Comparison of ENCODE assay signal across 20 mouse cellular contexts in genomic region chr4:134181112-134181511, GRCm38 (mm10). TPM values are rescaled to one million over a fixed set of nuclear protein-coding genes. Genes with fewer than 3 reads are reported as not detected.
A peak's percentile ranks its signal among the peaks of the same experiment; 100 is the strongest.
DNase-seq lines count a peak whose midpoint lies in the region; ATAC-seq and TF ChIP-seq lines count a peak whose summit lies in the region.
"Had no signal": no experiment of that assay in that cellular context is flagged by ENCODE, and none has a peak within 500 bp of the region (broad histone marks: within the 10 kb centered on the region; RNA-seq: fewer than 3 reads in every experiment).

No protein-coding gene starts in this region.

- peak overlapping the region; percentile 2; the same call in 1 of the 2 replicates for H3K9ac ChIP-seq in heart, embryonic 13.5 days
- H3K9ac ChIP-seq in heart, adult 2 months (ENCODE audit: low read depth, low read length), result no peak overlapping the region
- peak overlapping the region; percentile 50 for H3K9ac ChIP-seq in liver, embryonic 12.5 days
- no peak overlapping the region for H3K9ac ChIP-seq in stomach, postnatal 0 days (ENCODE audit: low read length)
- no peak overlapping the region for H3K9ac ChIP-seq in forebrain, embryonic 15.5 days (replicated peaks)

- ATAC-seq in heart, embryonic 13.5 days (ENCODE audit: extremely low read depth, insufficient number of reproducible peaks, low FRiP score, low TSS enrichment), result no peak
- ATAC-seq in liver, embryonic 12.5 days, result peak; percentile 88
- peak; percentile 14; the same call in 1 of the 2 replicates for ATAC-seq in stomach, postnatal 0 days (ENCODE audit: low FRiP score, low TSS enrichment)
- ATAC-seq in forebrain, embryonic 15.5 days (replicated peaks), result no peak
- ATAC-seq: forebrain, embryonic 14.5 days had no signal

- no peaks in the 10 kb centered on the region for H3K9me3 ChIP-seq in heart, embryonic 13.5 days
- no peaks in the 10 kb centered on the region for H3K9me3 ChIP-seq in liver, embryonic 12.5 days (replicated peaks)
- no peaks in the 10 kb centered on the region for H3K9me3 ChIP-seq in stomach, postnatal 0 days (ENCODE audit: control insufficient read depth, low read length)
- no peaks in the 10 kb centered on the region for H3K9me3 ChIP-seq in forebrain, embryonic 15.5 days
- H3K9me3 ChIP-seq: hindbrain, embryonic 10.5 days had no signal

- TF ChIP-seq EP300 in heart, adult 2 months (IDR thresholded peaks at IDR 0.05; ENCODE audit: insufficient read depth, low read depth, low read length), result no peak
- TF ChIP-seq EP300 in stomach, postnatal 0 days (optimal IDR thresholded peaks at IDR 0.05), result no peak

- H3K36me3 ChIP-seq in heart, embryonic 13.5 days, result peaks cover 6% of the 10 kb centered on the region
- no peaks in the 10 kb centered on the region for H3K36me3 ChIP-seq in heart, adult 2 months (ENCODE audit: control insufficient read depth, insufficient read depth, low read length)
- H3K36me3 ChIP-seq in liver, embryonic 12.5 days, result peaks cover 19% of the 10 kb centered on the region
- no peaks in the 10 kb centered on the region for H3K36me3 ChIP-seq in stomach, postnatal 0 days (ENCODE audit: control insufficient read depth, insufficient read depth, low read length)
- H3K36me3 ChIP-seq in forebrain, embryonic 15.5 days, result no peaks in the 10 kb centered on the region

- H3K4me2 ChIP-seq in heart, embryonic 13.5 days, result no peak overlapping the region
- H3K4me2 ChIP-seq in liver, embryonic 12.5 days, result peak overlapping the region; percentile 56
- no peak overlapping the region for H3K4me2 ChIP-seq in stomach, postnatal 0 days (replicated peaks; ENCODE audit: low read depth)
- H3K4me2 ChIP-seq in forebrain, embryonic 15.5 days (replicated peaks), result no peak overlapping the region
- H3K4me2 ChIP-seq: midbrain, embryonic 11.5 days had no signal

- no peak for TF ChIP-seq POLR2A in heart, adult 2 months (IDR thresholded peaks at IDR 0.05; ENCODE audit: insufficient read depth, low read depth, low read length)

- no peak for DNase-seq in heart, adult 2 months
- peak; percentile 40 to 47 for DNase-seq in spleen, postnatal 10 days (ENCODE audit: low spot score in 2 of 2)
- DNase-seq in spleen, adult 18-20 months, result no peak
- DNase-seq in stomach, postnatal 0 days (ENCODE audit: low spot score), result no peak
- no peak for DNase-seq in adrenal gland, adult 8-10 months
- DNase-seq: cerebellum, adult 2 months; kidney, adult 8-10 months; layer of hippocampus, adult 9-11 months; lung, postnatal 10 days; thymus, postnatal 14 days had no signal

- intact Hi-C loops in heart, adult 2 months (cut with DNase I), result no loop called here

- H3K4me3 ChIP-seq in heart, embryonic 13.5 days, result no peak overlapping the region
- H3K4me3 ChIP-seq in heart, adult 2 months, result no peak overlapping the region
- H3K4me3 ChIP-seq in liver, embryonic 12.5 days, result peak overlapping the region; percentile 15
- H3K4me3 ChIP-seq in stomach, postnatal 0 days (ENCODE audit: low read depth, low read length), result no peak overlapping the region
- no peak overlapping the region for H3K4me3 ChIP-seq in forebrain, embryonic 15.5 days
- H3K4me3 ChIP-seq: hindbrain, embryonic 10.5 days had no signal

- H3K27me3 ChIP-seq in heart, embryonic 13.5 days (replicated peaks), result no peaks in the 10 kb centered on the region
- no peaks in the 10 kb centered on the region for H3K27me3 ChIP-seq in heart, adult 2 months (ENCODE audit: control insufficient read depth, insufficient read depth, low read length)
- H3K27me3 ChIP-seq in liver, embryonic 12.5 days (replicated peaks), result no peaks in the 10 kb centered on the region
- no peaks in the 10 kb centered on the region for H3K27me3 ChIP-seq in stomach, postnatal 0 days (ENCODE audit: control insufficient read depth, insufficient read depth, low read length)
- no peaks in the 10 kb centered on the region for H3K27me3 ChIP-seq in forebrain, embryonic 15.5 days

- H3K79me2 ChIP-seq in heart, adult 2 months (replicated peaks; ENCODE audit: control insufficient read depth, insufficient read depth, low read length), result peaks cover 5% of the 10 kb centered on the region

- no peak overlapping the region for H3K27ac ChIP-seq in heart, embryonic 13.5 days (replicated peaks)
- H3K27ac ChIP-seq in heart, adult 2 months, result no peak overlapping the region
- H3K27ac ChIP-seq in liver, embryonic 12.5 days, result peak overlapping the region; percentile 85
- no peak overlapping the region for H3K27ac ChIP-seq in stomach, postnatal 0 days (replicated peaks)
- H3K27ac ChIP-seq in forebrain, embryonic 15.5 days (replicated peaks), result no peak overlapping the region
- H3K27ac ChIP-seq: hindbrain, embryonic 10.5 days had no signal

- no peak for TF ChIP-seq CTCF in heart, adult 2 months (IDR thresholded peaks at IDR 0.05)
- TF ChIP-seq CTCF in stomach, postnatal 0 days (IDR thresholded peaks at IDR 0.05; ENCODE audit: low read depth), result no peak

- WGBS in heart, embryonic 13.5 days, result 63% methylated on average over 1 of the region's 1 CpGs
- WGBS in heart, adult 2 months, result 91% methylated on average over 1 of the region's 1 CpGs
- 29% methylated on average over 1 of the region's 1 CpGs for WGBS in liver, embryonic 12.5 days (ENCODE audit: insufficient replicate concordance)
- WGBS in stomach, postnatal 0 days, result 64% methylated on average over 1 of the region's 1 CpGs
- 94% methylated on average over 1 of the region's 1 CpGs for WGBS in forebrain, embryonic 15.5 days

- H3K4me1 ChIP-seq in heart, embryonic 13.5 days, result peaks cover 34% of the 10 kb centered on the region
- peaks cover 4% of the 10 kb centered on the region for H3K4me1 ChIP-seq in heart, adult 2 months (ENCODE audit: control insufficient read depth, insufficient read depth, low read length)
- peaks cover 77% of the 10 kb centered on the region for H3K4me1 ChIP-seq in liver, embryonic 12.5 days
- no peaks in the 10 kb centered on the region for H3K4me1 ChIP-seq in stomach, postnatal 0 days (replicated peaks; ENCODE audit: control insufficient read depth, insufficient read depth)
- peaks cover 9% of the 10 kb centered on the region for H3K4me1 ChIP-seq in forebrain, embryonic 15.5 days

RNA-seq across cellular contexts. Expression of gene Cep85, which starts 5.8 kb away (rescaled TPM):
- 25.8 and 28.3 TPM in 2 replicates for polyA plus RNA-seq in heart, embryonic 13.5 days (2015; fragmentation: Nextera tagmentation; extraction: Ambion mirVana)
- total RNA-seq in heart, adult 2 months (2021), result 10 to 100 TPM; 54.4 to 63.2 TPM
- polyA plus RNA-seq in heart, adult 2 months (2012; rRNA removed), result 52.2 and 73.7 TPM in 2 replicates
- 37.5 and 38.0 TPM in 2 replicates for polyA plus RNA-seq in liver, embryonic 12.5 days (2016; fragmentation: Nextera tagmentation; extraction: Ambion mirVana)
- 87.6 and 102 TPM in 2 replicates for polyA plus RNA-seq in stomach, postnatal 0 days (2015; fragmentation: Nextera tagmentation; extraction: Ambion mirVana)
- 19.9 and 20.5 TPM in 2 replicates for polyA plus RNA-seq in forebrain, embryonic 15.5 days (2015; fragmentation: Nextera tagmentation; extraction: Ambion mirVana)
- total RNA-seq in adrenal gland, adult 8-10 months (2022), result 10 to 100 TPM; 11.4 to 31.1 (median 21.4) TPM

RNA-seq across cellular contexts. Expression of gene Gm7534, which starts 21.7 kb away (rescaled TPM):
- not detected in 2 replicates for polyA plus RNA-seq in heart, embryonic 13.5 days (2015; fragmentation: Nextera tagmentation; extraction: Ambion mirVana)
- not detected for total RNA-seq in heart, adult 2 months (2021)
- polyA plus RNA-seq in heart, adult 2 months (2012; rRNA removed), result not detected in 2 replicates
- polyA plus RNA-seq in liver, embryonic 12.5 days (2016; fragmentation: Nextera tagmentation; extraction: Ambion mirVana), result not detected in 2 replicates
- polyA plus RNA-seq in stomach, postnatal 0 days (2015; fragmentation: Nextera tagmentation; extraction: Ambion mirVana), result not detected in 2 replicates
- polyA plus RNA-seq in forebrain, embryonic 15.5 days (2015; fragmentation: Nextera tagmentation; extraction: Ambion mirVana), result not detected in 2 replicates
- not detected for total RNA-seq in adrenal gland, adult 8-10 months (2022)
- total RNA-seq: gastrocnemius, adult 8-10 months; left cerebral cortex, postnatal 25 days had no signal
- polyA plus RNA-seq: brain, embryonic 14.5 days; cerebellum, adult 2 months; forebrain, embryonic 14.5 days; hindbrain, embryonic 10.5 days; midbrain, embryonic 11.5 days; small intestine, adult 2 months had no signal

RNA-seq across cellular contexts. Expression of gene Catsper4, which starts 46.1 kb away (rescaled TPM):
- not detected in 2 replicates for polyA plus RNA-seq in heart, embryonic 13.5 days (2015; fragmentation: Nextera tagmentation; extraction: Ambion mirVana)
- not detected for total RNA-seq in heart, adult 2 months (2021)
- polyA plus RNA-seq in heart, adult 2 months (2012; rRNA removed), result not detected in 2 replicates
- not detected in 2 replicates for polyA plus RNA-seq in liver, embryonic 12.5 days (2016; fragmentation: Nextera tagmentation; extraction: Ambion mirVana)
- 0.11 and 0.19 TPM in 2 replicates for polyA plus RNA-seq in stomach, postnatal 0 days (2015; fragmentation: Nextera tagmentation; extraction: Ambion mirVana)
- not detected in 2 replicates for polyA plus RNA-seq in forebrain, embryonic 15.5 days (2015; fragmentation: Nextera tagmentation; extraction: Ambion mirVana)
- not detected for total RNA-seq in adrenal gland, adult 8-10 months (2022)
- total RNA-seq: left cerebral cortex, postnatal 25 days had no signal
- polyA plus RNA-seq: brain, embryonic 14.5 days; cerebellum, adult 2 months; forebrain, embryonic 14.5 days; hindbrain, embryonic 10.5 days; midbrain, embryonic 11.5 days had no signal

RNA-seq across cellular contexts. Expression of gene Sh3bgrl3, which starts 52.5 kb away (rescaled TPM):
- 198 and 202 TPM in 2 replicates for polyA plus RNA-seq in heart, embryonic 13.5 days (2015; fragmentation: Nextera tagmentation; extraction: Ambion mirVana)
- 10 to 100 TPM; 34.3 to 45.7 TPM for total RNA-seq in heart, adult 2 months (2021)
- 98.9 and 139 TPM in 2 replicates for polyA plus RNA-seq in heart, adult 2 months (2012; rRNA removed)
- 187 and 205 TPM in 2 replicates for polyA plus RNA-seq in liver, embryonic 12.5 days (2016; fragmentation: Nextera tagmentation; extraction: Ambion mirVana)
- polyA plus RNA-seq in stomach, postnatal 0 days (2015; fragmentation: Nextera tagmentation; extraction: Ambion mirVana), result 522 and 533 TPM in 2 replicates
- polyA plus RNA-seq in forebrain, embryonic 15.5 days (2015; fragmentation: Nextera tagmentation; extraction: Ambion mirVana), result 326 and 335 TPM in 2 replicates
- total RNA-seq in adrenal gland, adult 8-10 months (2022), result 100 to 1,000 TPM in 2 of 4 experiments, 10 to 100 TPM in 2; 81.0 to 121 (median 98.4) TPM

RNA-seq across cellular contexts. Expression of gene Cnksr1, which starts 57.1 kb away (rescaled TPM):
- 1.3 and 1.5 TPM in 2 replicates for polyA plus RNA-seq in heart, embryonic 13.5 days (2015; fragmentation: Nextera tagmentation; extraction: Ambion mirVana)
- total RNA-seq in heart, adult 2 months (2021), result 1 to 10 TPM; 4.1 to 6.7 TPM
- 3.3 and 4.4 TPM in 2 replicates for polyA plus RNA-seq in heart, adult 2 months (2012; rRNA removed)
- polyA plus RNA-seq in liver, embryonic 12.5 days (2016; fragmentation: Nextera tagmentation; extraction: Ambion mirVana), result 0.19 TPM in 1 of 2 replicates, not detected in the other
- 9.4 and 9.5 TPM in 2 replicates for polyA plus RNA-seq in stomach, postnatal 0 days (2015; fragmentation: Nextera tagmentation; extraction: Ambion mirVana)
- 0.08 and 0.11 TPM in 2 replicates for polyA plus RNA-seq in forebrain, embryonic 15.5 days (2015; fragmentation: Nextera tagmentation; extraction: Ambion mirVana)
- under 1 TPM; 0.17 to 0.65 (median 0.46) TPM for total RNA-seq in adrenal gland, adult 8-10 months (2022)
- polyA plus RNA-seq: forebrain, embryonic 14.5 days had no signal

Comparison
In these comparisons a context has a peak if more than half of its experiments do, and no peak if none do; other contexts are left out.
1. H3K9ac ChIP-seq: peak in heart, embryonic 13.5 days (single experiment) and liver, embryonic 12.5 days (single experiment); none in heart, adult 2 months (single experiment), stomach, postnatal 0 days (single experiment) and forebrain, embryonic 15.5 days (single experiment).
2. DNase-seq: peak in spleen, postnatal 10 days (2 of 2); none in heart, adult 2 months (0 of 2), spleen, adult 18-20 months (0 of 2), stomach, postnatal 0 days (single experiment) and adrenal gland, adult 8-10 months (single experiment).
3. ATAC-seq: peak in liver, embryonic 12.5 days (single experiment) and stomach, postnatal 0 days (single experiment); none in heart, embryonic 13.5 days (single experiment) and forebrain, embryonic 15.5 days (single experiment).